Mouse (Mus musculus): Measurements from ENCODE around the gene Msl1.

Msl1 gene

DNA sequence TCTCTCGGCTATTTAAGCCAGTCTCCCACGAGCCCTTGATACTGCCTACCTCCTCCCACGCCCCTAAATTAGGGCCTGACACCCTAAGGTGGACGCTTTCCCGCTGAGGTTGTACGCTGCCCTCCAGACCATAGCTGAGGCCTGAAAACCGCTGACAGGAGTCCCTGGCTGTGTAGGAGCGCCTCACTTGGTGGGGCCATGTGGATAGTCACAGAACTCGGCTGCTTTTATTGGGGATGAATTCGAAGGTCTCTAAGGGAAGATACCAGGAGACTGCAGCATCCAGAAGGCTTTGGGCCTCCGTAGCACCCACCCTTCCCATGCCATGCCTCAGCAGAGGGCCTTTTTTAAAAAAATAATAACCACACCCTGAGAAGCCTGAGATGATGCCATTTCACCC, 42.6 kb downstream of the Msl1 start:
- DNase-seq (ENCODE audit: low read depth in 2 of 2, low spot score in 2 of 2), result no peak

DNA sequence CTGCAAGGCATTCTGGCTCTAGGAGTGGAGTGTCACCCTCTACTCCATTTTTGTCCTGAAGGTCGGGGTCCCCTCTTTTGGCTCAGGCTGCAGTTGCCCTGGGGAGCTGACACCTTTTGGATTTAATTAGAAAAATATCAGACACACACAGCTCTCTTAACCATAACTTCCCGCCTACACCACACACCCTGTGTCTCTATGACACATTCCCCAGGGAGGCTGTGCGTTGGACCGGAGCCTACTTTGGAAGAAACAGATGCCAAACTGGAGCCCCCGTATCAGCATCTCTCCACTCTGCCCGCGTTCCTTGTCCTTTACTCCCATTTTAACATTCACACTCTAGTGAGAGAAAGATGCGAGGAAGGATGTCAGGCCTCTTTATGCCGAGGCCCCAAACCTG, 43.2 kb downstream of the Msl1 start:
- DNase-seq (ENCODE audit: low read depth in 2 of 2, low spot score in 2 of 2), result no peak

DNA sequence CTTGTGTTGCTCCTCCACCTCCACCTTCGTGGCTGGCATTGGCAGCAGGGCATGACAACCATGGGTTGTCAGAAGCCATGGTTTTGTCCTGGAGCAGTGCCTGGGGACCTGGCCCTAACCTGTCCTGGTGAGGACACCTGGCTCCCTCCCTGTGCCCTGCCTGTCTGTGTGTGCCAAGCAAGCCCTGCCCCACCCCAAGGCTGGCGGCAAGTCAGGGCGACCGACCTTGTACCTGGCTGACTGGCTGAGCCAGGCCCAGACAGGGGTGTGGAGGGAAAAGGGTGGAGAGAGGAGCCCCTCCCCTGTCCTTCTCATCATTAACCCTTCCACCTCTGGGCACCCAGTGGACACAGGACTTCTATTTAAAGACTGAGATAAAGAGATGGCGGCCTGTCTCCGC, 44.1 kb downstream of the Msl1 start:
- no peak for DNase-seq (ENCODE audit: low read depth in 2 of 2, low spot score in 2 of 2)

DNA sequence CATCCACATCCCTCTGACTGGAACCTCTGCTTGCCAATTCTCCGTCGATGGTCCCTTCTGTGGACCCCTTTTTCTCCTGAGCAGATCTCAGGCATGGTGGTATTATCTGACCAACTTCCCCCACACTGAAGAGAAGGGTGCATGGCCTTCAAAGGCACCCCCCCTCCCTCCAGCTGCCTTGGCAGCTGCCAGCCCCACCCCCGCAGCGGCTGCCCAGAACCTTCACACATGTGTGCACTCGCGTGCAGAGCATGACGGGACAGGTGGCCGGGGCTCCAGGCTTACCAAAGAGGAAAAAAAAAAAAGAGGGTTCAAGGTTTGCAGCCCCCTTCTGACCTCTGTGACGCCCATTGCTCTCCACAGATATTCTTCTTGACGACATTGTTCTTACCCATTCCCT, 44.6 kb downstream of the Msl1 start:
- DNase-seq (ENCODE audit: low read depth in 2 of 2, low spot score in 2 of 2), result no peak

DNA sequence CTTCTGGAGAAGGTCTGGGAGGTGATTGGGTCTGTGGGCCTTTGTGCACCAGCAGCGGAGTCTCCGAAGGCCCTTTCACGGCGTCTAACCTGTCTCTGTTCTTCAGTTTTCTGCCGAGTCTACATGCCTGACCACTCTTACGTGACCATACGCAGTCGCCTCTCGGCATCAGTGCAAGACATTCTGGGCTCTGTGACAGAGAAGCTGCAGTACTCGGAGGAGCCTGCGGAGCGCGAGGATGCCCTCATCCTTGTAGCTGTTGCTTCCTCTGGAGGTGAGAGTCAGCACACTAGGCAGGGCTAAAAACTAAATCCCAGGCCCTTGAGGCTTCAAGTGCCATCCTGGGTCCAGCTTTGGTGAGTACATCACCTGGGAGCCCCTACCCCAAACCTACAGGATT, 50.7 kb downstream of the Msl1 start:
- no peak for DNase-seq (ENCODE audit: low read depth in 2 of 2, low spot score in 2 of 2)

DNA sequence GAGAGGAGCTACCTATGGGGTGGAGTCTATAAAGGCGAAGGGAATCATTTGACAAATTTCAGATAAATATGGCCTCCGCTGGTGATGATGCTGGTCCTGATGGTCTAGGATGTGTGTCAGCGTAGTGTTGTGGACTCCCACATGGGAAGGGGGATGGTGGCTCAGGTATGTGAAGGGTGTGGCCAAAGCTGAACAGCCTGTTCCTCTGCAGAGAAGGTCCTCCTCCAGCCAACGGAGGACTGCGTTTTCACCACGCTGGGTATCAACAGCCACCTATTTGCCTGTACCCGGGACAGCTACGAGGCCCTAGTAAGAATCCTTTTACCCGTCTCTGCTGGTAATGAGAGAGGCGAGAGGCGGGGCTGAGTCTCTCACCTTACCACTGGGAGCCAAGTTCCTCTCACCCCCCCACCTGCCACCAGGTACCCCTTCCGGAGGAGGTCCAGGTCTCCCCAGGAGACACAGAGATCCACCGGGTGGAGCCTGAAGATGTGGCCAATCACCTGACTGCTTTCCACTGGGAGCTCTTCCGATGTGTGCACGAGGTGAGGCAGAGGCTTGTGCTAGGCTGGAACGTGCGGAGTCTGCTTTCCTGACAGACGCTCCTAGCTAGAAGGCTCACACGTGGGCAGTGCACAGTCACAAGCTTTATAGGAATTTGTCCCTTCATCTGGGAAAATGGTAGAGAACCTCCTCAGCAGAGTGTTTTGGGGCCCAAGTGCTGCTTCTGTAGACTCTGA, 51.7 kb downstream of the Msl1 start:
- DNase-seq (ENCODE audit: low read depth in 2 of 2, low spot score in 2 of 2), result no peak

DNA sequence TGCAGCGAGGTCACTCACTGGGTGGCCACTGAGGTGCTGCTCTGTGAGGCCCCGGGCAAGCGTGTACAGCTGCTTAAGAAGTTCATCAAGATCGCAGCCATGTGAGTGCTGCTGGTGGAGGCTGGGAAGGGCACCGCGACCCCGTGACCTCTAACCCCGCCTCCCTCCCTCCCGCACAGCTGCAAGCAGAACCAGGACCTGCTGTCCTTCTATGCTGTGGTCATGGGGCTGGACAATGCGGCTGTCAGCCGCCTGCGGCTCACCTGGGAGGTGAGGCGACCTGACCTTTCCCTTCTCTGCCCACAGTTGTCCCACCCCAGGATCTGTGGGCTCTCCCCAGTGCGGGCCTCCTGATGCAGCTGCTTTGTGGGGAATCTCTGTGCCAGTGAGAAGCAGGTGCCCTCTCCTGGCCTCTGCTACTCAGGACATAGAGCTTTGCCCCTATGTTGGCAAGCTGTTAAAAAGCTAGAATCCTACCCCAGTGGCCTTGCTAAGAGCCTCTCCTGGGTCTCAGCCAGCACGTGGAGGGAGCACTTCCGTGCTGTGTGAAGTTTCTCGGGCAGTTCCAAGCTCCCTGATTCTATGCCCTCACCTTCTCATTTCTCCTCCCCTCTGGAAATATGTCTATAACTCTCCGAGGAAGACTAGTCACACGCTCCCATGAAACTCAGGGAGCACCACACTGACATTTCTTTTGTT, 54.0 kb downstream of the Msl1 start:
- no peak for DNase-seq (ENCODE audit: low read depth in 2 of 2, low spot score in 2 of 2)

DNA sequence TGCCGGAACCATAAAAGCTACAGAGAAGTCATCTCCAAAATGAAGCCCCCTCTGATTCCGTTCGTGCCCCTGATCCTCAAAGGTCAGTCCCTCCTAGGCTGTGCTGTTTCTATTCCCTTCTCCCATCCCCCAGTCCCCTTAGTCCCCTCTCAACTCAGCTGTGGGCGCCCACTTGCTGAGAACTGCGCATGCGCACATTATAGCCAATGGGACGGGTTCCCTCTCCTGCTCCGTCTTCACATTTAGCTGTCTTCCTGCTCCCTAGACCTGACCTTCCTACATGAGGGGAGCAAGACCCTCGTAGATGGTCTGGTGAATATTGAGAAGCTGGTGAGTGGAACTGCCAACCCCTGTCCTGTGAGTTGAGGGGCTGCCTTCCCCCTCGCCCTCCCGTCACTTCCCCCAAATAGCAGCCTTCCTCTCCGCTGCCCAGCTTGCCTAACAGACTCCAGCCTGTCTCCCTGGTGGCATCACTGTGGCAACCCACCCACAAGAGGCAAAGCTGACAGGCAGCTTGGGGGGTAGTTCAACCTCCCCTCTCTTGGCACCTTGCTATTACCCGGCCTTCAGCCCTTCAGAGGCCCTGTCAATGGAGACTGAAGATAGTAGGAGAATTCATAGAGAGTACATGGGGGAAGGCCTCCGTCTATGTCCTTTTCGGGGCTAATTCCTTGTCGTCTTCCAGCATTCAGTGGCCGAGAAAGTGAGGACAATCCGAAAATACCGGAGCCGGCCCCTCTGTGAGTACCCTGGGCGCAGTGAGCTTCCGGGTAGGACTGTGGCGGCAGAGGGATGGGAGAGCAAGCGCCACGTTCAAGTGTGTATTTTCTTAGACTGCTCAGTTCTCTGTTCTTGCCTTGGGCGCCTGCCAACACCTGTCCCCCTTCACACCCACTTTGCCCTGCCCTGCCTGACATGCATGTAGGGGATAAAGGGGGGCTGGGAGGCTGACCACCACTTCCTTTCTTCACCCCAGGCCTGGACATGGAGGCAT, 55.1 kb downstream of the Msl1 start:
- DNase-seq (ENCODE audit: low read depth in 2 of 2, low spot score in 2 of 2), result no peak

DNA sequence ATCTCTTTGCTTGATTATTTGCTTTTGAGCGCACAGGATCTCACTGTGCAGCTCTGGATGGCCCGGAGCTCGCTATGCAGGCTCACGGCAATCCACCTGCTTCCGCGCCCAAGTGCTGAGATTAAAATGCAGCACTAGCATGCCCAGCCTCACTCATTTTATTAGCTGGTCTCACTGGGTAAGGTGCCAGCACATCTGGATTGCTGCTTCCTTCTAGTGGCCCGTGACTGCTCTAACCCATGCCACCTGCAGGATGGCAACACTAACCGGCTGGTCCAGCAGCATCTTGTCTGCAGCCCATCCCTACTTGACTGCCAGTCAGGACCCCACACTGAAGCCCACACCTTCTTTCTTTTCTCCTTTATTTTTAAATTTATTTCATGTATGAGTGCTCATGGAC, 58.8 kb downstream of the Msl1 start:
- no peak for DNase-seq (ENCODE audit: low read depth in 2 of 2, low spot score in 2 of 2)

DNA sequence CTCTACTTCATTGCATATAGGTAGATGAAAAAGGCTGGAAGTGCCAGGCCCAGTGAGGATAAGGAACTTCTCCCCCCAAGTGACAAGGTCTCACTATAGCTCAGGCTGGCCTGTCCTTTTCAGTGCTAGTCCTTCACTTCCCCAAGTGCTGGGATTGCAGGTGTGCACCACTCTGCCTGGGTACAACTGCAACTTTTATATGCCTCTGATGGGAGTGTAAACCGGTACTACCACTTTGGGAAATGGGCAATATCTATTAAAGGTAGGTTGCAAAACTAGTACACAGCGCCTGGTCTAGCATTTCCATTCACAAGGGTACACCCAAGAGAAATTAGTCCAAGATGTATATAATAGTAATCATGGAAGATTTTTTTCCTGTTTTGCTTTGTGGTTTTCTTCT, 59.3 kb downstream of the Msl1 start:
- DNase-seq (ENCODE audit: low read depth in 2 of 2, low spot score in 2 of 2), result no peak
